In the genomic region with DNA sequence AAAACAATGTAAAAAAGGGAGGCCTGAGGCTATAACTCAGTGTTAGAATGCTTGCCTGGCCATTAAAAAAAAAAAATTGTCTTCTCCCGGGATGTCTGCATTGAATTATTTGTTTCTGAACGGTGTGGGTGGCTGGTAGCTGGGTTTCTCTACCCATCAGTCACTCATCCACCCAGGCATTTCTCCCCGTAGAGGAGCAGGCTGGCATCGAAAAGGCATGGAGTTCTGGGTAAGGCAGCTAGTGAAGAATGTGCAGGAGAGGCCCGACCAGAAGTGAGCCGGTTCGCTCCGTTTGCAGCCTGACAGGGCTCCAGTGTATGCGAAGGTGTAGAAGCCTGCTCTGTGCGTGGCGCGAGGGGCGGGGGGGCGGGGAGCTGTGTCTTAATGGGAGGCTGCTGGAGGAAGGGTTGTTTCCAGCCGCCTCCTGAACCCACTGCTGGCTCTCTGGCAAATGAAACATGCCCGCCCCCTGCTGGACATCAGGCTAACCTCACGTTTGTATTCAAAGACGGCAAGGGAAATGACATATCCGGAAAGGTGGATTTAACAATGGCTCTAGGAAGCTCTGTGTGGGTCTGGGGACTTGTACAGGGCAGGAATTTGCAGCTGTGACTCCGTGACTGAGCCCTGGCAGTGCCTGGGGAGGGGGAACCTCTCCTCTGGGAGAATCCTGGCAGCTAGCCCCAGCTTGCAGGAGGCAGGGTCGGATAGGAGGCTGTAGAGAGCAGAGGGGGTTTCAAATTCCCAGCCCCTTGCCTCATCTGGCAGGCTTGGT, we compare ENCODE assay signal across 8 mouse cellular contexts. TPM values are rescaled to one million over a fixed set of nuclear protein-coding genes. Genes with fewer than 3 reads are reported as not detected.
DNase-seq lines count a peak whose midpoint lies in the region; ATAC-seq lines count a peak whose summit lies in the region.

No protein-coding gene starts in this region.

- H3K9me3 ChIP-seq in hindbrain, embryonic 13.5 days, result no peaks in the 10 kb centered on the region

- H3K4me3 ChIP-seq in hindbrain, embryonic 13.5 days, result no peak overlapping the region

- WGBS in hindbrain, embryonic 13.5 days, result 4% methylated on average over 21 of the region's 21 CpGs

- H3K27me3 ChIP-seq in hindbrain, embryonic 13.5 days, result peaks cover 67% of the 10 kb centered on the region

- DNase-seq in MEL-GATA-1-ER (ENCODE audit: extremely low read depth, low read depth), result peak; percentile 56
- DNase-seq in cerebellum, adult 9-10 months, result peak; percentile 94
- DNase-seq in frontal cortex, postnatal 14 days (ENCODE audit: low spot score in 2 of 2), result peak; percentile 80 to 91
- DNase-seq in layer of hippocampus, postnatal 14 days (ENCODE audit: low spot score in 2 of 2), result peak; percentile 92 to 94
- peak; percentile 87 for DNase-seq in lung, postnatal 25 days (ENCODE audit: low spot score)
- peak; percentile 95 for DNase-seq in retina, embryonic 14.5 days (ENCODE audit: low spot score)
- peak; percentile 74 to 81 for DNase-seq in thymus, postnatal 36 days

- ATAC-seq in hindbrain, embryonic 13.5 days (ENCODE audit: low FRiP score), result peak; percentile 88

- H3K4me2 ChIP-seq in hindbrain, embryonic 13.5 days, result peak overlapping the region; percentile 40

- H3K27ac ChIP-seq in hindbrain, embryonic 13.5 days, result peak overlapping the region; percentile 75

- H3K9ac ChIP-seq in hindbrain, embryonic 13.5 days, result 0 out of 2 replicates have a peak overlapping the region, but pooled peaks have one; percentile 14

- peaks cover 35% of the 10 kb centered on the region for H3K4me1 ChIP-seq in hindbrain, embryonic 13.5 days (replicated peaks)

- H3K36me3 ChIP-seq in hindbrain, embryonic 13.5 days, result no peaks in the 10 kb centered on the region

RNA-seq across cellular contexts. Expression of gene Laptm5, which starts 34.5 kb away (rescaled TPM):
- 29.4 and 31.4 TPM in 2 replicates for polyA plus RNA-seq in hindbrain, embryonic 13.5 days (2015; fragmentation: Nextera tagmentation; extraction: Ambion mirVana)
- 10 to 100 TPM; 33.2 to 37.8 TPM for total RNA-seq in layer of hippocampus, postnatal 14 days (2021)
